Mouse (Mus musculus) erythroblast, embryonic 14.5 days (primary cell): Measurements from ENCODE around the gene Sfmbt1. TPM values are rescaled to one million over a fixed set of nuclear protein-coding genes. Genes with fewer than 3 reads are reported as not detected.

ENCODE experiments used
- H3K27me3 ChIP-seq: 2 replicates; pipeline ENCODE4 v1.6.1; 2012; ENCODE audit warnings: inconsistent platforms; ENCODE audit not compliant: control insufficient read depth
- H3K36me3 ChIP-seq: 2 replicates; pipeline ENCODE4 v1.6.1; 2012; ENCODE audit warnings: mild to moderate bottlenecking, inconsistent platforms; ENCODE audit not compliant: control insufficient read depth
- H3K4me1 ChIP-seq: 2 replicates; pipeline ENCODE4 v1.6.1; 2012; ENCODE audit warnings: inconsistent platforms; ENCODE audit not compliant: control insufficient read depth
- H3K4me3 ChIP-seq: replicated peaks from 2 replicates; pipeline ENCODE3; 2012; ENCODE audit warnings: moderate library complexity, mild to moderate bottlenecking, inconsistent platforms
- H3K9me3 ChIP-seq: 2 replicates; pipeline ENCODE4 v1.6.1; 2012; ENCODE audit warnings: low read length, inconsistent platforms, mixed read lengths; ENCODE audit not compliant: control insufficient read depth
- GATA1 ChIP-seq: IDR thresholded peaks from 2 replicates; pipeline ENCODE4 v1.6.1; 2012; ENCODE audit warnings: low read length, inconsistent platforms, mixed read lengths
- TAL1 ChIP-seq: IDR thresholded peaks from 3 replicates; pipeline ENCODE4 v1.6.1; 2012; ENCODE audit warnings: low read length, inconsistent platforms, mixed read lengths
- polyA plus RNA-seq: library from polyadenylated mRNA; stranded (reverse); fragments of >175 nt; gene quantifications from 2 replicates; pipeline ENCODE4 v1.2.3, GENCODE M21; 2012

The Sfmbt1 gene
- polyA plus RNA-seq, 1 experiment: 0.13 TPM

- peaks cover 62% of the 10 kb centered on the region for H3K4me1 ChIP-seq
- TF ChIP-seq TAL1: no peak
- no peak for TF ChIP-seq GATA1
Observed at GRCm38 (mm10) chr14:30828077-30828476, 113.4 kb downstream of the Sfmbt1 start.

DNA sequence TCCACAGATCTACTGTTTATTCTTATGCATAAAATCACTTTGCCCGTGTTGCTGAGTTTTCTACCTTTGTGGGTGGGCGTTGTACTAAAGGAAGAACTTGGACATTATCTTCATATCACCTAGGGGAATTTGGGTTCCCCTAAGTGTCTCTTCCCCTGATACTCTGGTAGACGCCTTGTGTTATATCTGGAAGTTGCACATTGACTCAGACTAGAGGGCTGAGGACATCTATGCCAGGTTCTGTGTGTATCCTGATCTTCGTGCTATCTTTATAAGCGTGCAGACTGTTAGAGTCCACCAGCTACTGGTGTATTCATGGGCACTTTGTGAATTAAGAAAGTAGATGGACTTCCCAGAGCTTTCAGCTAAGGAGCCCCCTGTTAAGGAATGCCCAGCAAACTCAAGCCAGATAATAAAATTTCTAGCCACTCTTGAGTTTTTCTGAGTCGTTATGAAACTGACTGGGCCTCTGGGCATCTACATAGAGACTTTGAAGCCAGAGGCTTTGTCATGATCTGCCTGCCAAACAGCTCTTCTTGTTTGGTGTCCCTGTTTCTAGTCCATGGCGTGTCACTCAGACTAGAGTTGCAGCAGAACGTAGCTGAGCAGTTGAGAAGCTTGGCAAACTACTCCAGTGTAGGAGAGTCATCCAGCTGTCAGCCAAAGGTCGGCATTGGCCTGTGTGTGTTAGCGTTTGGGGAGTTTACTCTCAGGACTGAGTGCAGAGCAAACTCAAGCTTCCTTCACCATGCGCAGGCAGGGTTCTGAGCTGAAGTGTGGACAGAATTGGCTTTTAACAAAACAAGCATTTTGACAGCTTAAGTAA, 114.2 kb downstream of the Sfmbt1 start:
- TF ChIP-seq GATA1: no peak
- TF ChIP-seq TAL1: peak; percentile 31; the same call in 1 of the 3 replicates
- Histone ChIP-seq H3K27me3 (no peaks in the 10 kb centered on the region), H3K9me3 (no peaks in the 10 kb centered on the region), H3K36me3 (peaks cover 2% of the 10 kb centered on the region; the same call in 1 of the 2 replicates), H3K4me3 (peak overlapping the region; percentile 17), H3K4me1 (peaks cover 62% of the 10 kb centered on the region)

More at GRCm38 (mm10) chr14:30828077-30828476, 113.4 kb downstream of the Sfmbt1 start:
- Histone ChIP-seq H3K27me3 (no peaks in the 10 kb centered on the region), H3K36me3 (peaks cover 6% of the 10 kb centered on the region), H3K9me3 (no peaks in the 10 kb centered on the region), H3K4me3 (no peak overlapping the region)

DNA sequence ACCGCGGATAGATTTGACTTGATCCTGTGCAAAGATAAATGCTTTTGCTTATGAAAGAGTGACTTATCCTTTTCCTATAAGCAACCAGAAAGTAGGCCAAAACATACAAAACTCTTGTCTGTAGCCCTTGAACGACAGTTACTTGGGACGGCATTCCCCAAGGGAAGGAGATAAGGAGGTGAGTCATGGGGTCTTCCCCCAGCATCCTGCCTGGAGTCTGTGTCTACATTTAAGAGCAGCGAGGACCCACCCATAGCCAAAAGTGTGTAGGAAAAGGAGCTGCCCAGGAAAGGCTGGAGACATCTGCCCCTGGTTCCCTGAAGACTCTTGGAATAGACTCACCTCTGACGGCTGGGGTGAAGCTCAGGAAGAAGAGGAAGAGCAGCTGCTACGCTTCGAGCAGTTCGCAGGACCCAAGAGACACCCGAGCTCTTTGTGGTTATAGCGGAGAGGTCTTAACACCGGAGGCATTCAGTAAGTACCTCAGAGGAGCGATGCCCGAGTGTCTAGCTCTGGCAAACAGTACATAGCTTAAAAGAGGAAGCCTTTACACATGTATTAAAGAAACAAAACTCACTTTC, 122.9 kb downstream of the Sfmbt1 start:
- H3K4me3 ChIP-seq: no peak overlapping the region

GRCm38 (mm10) chr14:30843701-30844100, 129.1 kb downstream of the Sfmbt1 start:
- H3K27me3 ChIP-seq: no peaks in the 10 kb centered on the region

More for the DNA sequence above, 122.9 kb downstream of the Sfmbt1 start:
- no peak for TF ChIP-seq TAL1
- TF ChIP-seq GATA1: no peak
- Histone ChIP-seq H3K9me3 (no peaks in the 10 kb centered on the region), H3K36me3 (peaks cover 31% of the 10 kb centered on the region), H3K4me1 (no peaks in the 10 kb centered on the region), H3K27me3 (no peaks in the 10 kb centered on the region)

GRCm38 (mm10) chr14:30850504-30850903, 135.9 kb downstream of the Sfmbt1 start:
- TF ChIP-seq TAL1: no peak
- no peak for TF ChIP-seq GATA1
- no peaks in the 10 kb centered on the region for H3K27me3 ChIP-seq

More at GRCm38 (mm10) chr14:30843701-30844100, 129.1 kb downstream of the Sfmbt1 start:
- no peak overlapping the region for H3K4me3 ChIP-seq
- no peak for TF ChIP-seq TAL1
- no peak for TF ChIP-seq GATA1
- H3K4me1 ChIP-seq: no peaks in the 10 kb centered on the region; the same call in 1 of the 2 replicates
- H3K9me3 ChIP-seq: no peaks in the 10 kb centered on the region
- peaks cover 11% of the 10 kb centered on the region for H3K36me3 ChIP-seq

DNA sequence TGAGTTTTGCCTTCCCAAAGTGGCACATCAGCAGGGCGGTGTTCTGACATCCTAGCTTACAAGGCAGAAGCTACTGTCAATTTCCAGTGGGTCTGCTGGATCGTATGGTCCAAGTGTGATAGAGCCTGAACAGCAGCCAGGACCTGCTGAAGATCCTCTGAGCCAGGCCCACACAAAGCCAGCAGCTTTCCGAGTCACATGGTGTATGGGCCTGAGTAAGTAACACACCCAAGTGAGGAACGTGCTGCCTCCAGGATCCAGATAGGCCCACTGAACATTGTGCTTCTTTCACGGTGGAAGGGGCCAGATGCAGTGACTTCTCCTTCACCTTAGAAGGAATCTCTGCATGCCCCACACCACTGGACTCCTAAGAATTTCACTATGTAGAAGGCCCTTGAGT, 137.7 kb downstream of the Sfmbt1 start:
- Histone ChIP-seq H3K36me3 (no peaks in the 10 kb centered on the region; the same call in 1 of the 2 replicates), H3K4me1 (peaks cover 4% of the 10 kb centered on the region), H3K9me3 (no peaks in the 10 kb centered on the region), H3K4me3 (no peak overlapping the region), H3K27me3 (no peaks in the 10 kb centered on the region)
- no peak for TF ChIP-seq GATA1
- TF ChIP-seq TAL1: no peak

More at GRCm38 (mm10) chr14:30850504-30850903, 135.9 kb downstream of the Sfmbt1 start:
- H3K36me3 ChIP-seq: peaks cover 8% of the 10 kb centered on the region
- H3K9me3 ChIP-seq: no peaks in the 10 kb centered on the region
- H3K4me3 ChIP-seq: no peak overlapping the region
- H3K4me1 ChIP-seq: no peaks in the 10 kb centered on the region

DNA sequence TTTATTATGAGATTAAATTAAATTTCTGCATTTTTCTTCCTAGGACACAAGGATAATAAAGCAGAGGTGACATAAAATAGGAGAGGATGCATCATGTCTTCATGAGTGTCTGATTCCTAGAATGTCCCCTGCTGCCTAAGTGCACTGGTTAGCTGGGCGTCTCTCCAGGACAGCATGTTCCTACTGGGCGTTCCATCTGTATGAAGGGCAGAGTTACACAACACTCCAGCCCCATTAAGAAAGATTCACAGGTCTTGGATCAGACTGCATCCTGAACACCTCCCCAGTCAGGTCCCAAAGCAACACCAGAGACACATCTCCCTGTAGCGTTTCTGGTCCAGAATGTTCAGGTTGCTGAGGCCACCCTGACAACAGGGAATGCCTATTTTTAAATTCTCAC, 140.7 kb downstream of the Sfmbt1 start:
- no peak overlapping the region for H3K4me3 ChIP-seq
- H3K9me3 ChIP-seq: no peaks in the 10 kb centered on the region
- H3K4me1 ChIP-seq: peaks cover 4% of the 10 kb centered on the region
- TF ChIP-seq TAL1 (no peak), GATA1 (no peak)
- H3K27me3 ChIP-seq: no peaks in the 10 kb centered on the region
- no peaks in the 10 kb centered on the region; the same call in 1 of the 2 replicates for H3K36me3 ChIP-seq

DNA sequence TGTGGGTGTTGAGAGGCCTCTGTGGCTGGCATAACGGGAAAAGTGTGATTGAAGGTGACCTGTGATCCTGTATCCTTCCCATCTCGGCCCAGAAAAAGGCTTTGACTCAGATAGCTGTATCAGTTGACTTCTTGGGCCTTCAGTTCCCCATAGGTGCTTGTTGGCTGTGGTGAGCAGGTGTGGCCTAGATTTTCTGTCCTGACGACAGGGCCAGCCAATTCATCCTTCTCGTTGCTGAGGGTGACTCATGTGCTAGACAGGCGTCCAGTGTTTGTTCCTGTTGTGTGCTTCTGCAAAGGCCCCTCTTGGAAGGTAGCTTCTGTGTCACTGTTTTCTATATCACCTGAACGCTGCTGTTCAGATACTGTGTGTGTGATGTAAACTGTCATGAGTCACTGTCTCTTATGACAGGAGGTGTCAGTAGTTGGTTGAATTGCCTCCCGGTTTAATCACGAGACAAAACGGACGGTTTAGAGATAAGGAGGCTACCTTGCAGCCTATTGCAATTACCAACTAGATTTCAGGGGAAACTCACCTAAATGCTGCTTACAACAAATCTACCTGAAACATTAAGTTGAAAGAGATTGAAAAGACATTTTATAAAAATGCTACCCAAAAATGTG, 142.3 kb downstream of the Sfmbt1 start:
- Histone ChIP-seq H3K36me3 (no peaks in the 10 kb centered on the region; the same call in 1 of the 2 replicates), H3K9me3 (no peaks in the 10 kb centered on the region)
- TF ChIP-seq TAL1: no peak

DNA sequence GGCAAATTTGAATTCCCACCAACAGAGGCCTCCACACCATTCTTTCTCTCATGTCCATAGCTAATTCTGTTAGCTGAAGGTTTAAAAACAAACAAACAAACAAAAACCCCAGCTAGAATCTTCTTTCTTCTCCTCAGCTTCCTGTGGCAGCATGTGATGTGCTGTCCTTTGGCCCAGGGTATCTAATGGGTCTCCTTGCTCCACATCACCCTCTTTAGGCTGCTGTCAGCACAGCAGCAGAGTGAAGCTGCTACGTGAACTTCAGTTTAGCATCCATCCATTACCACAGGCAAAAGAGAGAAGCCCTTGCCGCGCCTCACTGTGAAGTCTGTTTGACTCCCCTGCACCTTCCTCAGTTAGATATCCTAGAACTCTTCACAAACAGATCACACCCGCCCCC, 143.3 kb downstream of the Sfmbt1 start:
- TF ChIP-seq GATA1 (no peak), TAL1 (no peak)
- Histone ChIP-seq H3K36me3 (no peaks in the 10 kb centered on the region), H3K9me3 (no peaks in the 10 kb centered on the region), H3K4me3 (no peak overlapping the region), H3K4me1 (peaks cover 4% of the 10 kb centered on the region), H3K27me3 (no peaks in the 10 kb centered on the region)

More for the DNA sequence above, 142.3 kb downstream of the Sfmbt1 start:
- no peak overlapping the region for H3K4me3 ChIP-seq
- H3K27me3 ChIP-seq: no peaks in the 10 kb centered on the region
- peaks cover 4% of the 10 kb centered on the region for H3K4me1 ChIP-seq
